Mouse (Mus musculus) ES-E14 (cell line): ENCODE data around the gene Apoh. TPM values are rescaled to one million over a fixed set of nuclear protein-coding genes. Genes with fewer than 3 reads are reported as not detected.

ENCODE experiments used
- DNase-seq: peaks from one replicate; pipeline ENCODE4 v3.0.0-alpha.2; 2013; ENCODE audit warnings: low read depth, low spot score
- H3K27ac ChIP-seq: 2 replicates; pipeline ENCODE4 v1.5.1; 2012; ENCODE audit warnings: low read depth, mild to moderate bottlenecking, low read length, moderate library complexity, mixed read lengths; ENCODE audit not compliant: poor library complexity, insufficient read depth, severe bottlenecking
- H3K36me3 ChIP-seq: 2 replicates; pipeline ENCODE4 v1.6.1; 2012; ENCODE audit warnings: mild to moderate bottlenecking, low read length, moderate library complexity, mixed read lengths; ENCODE audit not compliant: control insufficient read depth, poor library complexity, insufficient read depth, severe bottlenecking
- H3K4me1 ChIP-seq, 2 experiments: fragments of 150-350 bp in 1 of 2; sonication (generic) in 1 of 2; 2 replicates each; pipeline ENCODE4 v1.6.1; 2012; ENCODE audit warnings: low read length in 2 of 2, mild to moderate bottlenecking in 1 of 2, mixed read lengths in 1 of 2; ENCODE audit not compliant: control insufficient read depth in 2 of 2, insufficient read depth in 2 of 2, poor library complexity in 1 of 2
- H3K4me3 ChIP-seq, 2 experiments: fragments of 150-350 bp in 1 of 2; sonication (generic) in 1 of 2; 2 replicates each; pipeline ENCODE4 v1.5.1; 2012; ENCODE audit warnings: low read length in 2 of 2, low read depth in 1 of 2, mild to moderate bottlenecking in 1 of 2, mixed read lengths in 1 of 2; ENCODE audit not compliant: insufficient read depth in 1 of 2, poor library complexity in 1 of 2, severe bottlenecking in 1 of 2
- H3K9ac ChIP-seq: 2 replicates; pipeline ENCODE4 v1.6.1; 2012; ENCODE audit warnings: low read depth, mild to moderate bottlenecking, low read length, mixed read lengths; ENCODE audit not compliant: poor library complexity, insufficient read depth, severe bottlenecking
- H3K9me3 ChIP-seq: fragments of 150-350 bp; sonication (generic); 2 replicates; pipeline ENCODE4 v1.6.1; 2012; ENCODE audit warnings: low read depth, mild to moderate bottlenecking, low read length; ENCODE audit not compliant: control insufficient read depth, insufficient read depth
- CHD2 ChIP-seq: IDR thresholded peaks from 2 replicates; pipeline ENCODE4 v1.6.1; 2014; ENCODE audit warnings: mild to moderate bottlenecking, low read depth, low read length, inconsistent platforms
- HCFC1 ChIP-seq: IDR thresholded peaks from 2 replicates; pipeline ENCODE4 v1.6.1; 2012; ENCODE audit warnings: low read length, inconsistent platforms, borderline replicate concordance; ENCODE audit not compliant: insufficient read depth
- MAFK ChIP-seq: IDR thresholded peaks from 2 replicates; pipeline ENCODE4 v1.6.1; 2014; ENCODE audit warnings: mild to moderate bottlenecking, low read depth, low read length, inconsistent platforms; ENCODE audit not compliant: insufficient read depth
- ZC3H11A ChIP-seq: IDR thresholded peaks from 2 replicates; pipeline ENCODE4 v1.6.1; 2012; ENCODE audit warnings: low read depth, mild to moderate bottlenecking, inconsistent platforms, low read length, borderline replicate concordance
- ZNF384 ChIP-seq: IDR thresholded peaks from 2 replicates; pipeline ENCODE4 v1.6.1; 2012; ENCODE audit warnings: low read depth, low read length, inconsistent platforms
- in situ Hi-C, 2 experiments: fragments of 600-800 bp; cut with MboI; formaldehyde crosslinking; loops; one replicate each; pipeline ENCODE4 v1.15.1; 2025; ENCODE audit warnings: low sequenced_read_pairs in 2 of 2, inconsistent platforms in 1 of 2; ENCODE audit not compliant: unreplicated experiment in 2 of 2
- total RNA-seq: library from RNA; depleted of rRNA; stranded (reverse); fragments of 300-350 nt; gene quantifications from 2 replicates; pipeline ENCODE4 v1.2.3, GENCODE M21; 2012

The Apoh gene
- total RNA-seq, 1 experiment: not detected

DNA sequence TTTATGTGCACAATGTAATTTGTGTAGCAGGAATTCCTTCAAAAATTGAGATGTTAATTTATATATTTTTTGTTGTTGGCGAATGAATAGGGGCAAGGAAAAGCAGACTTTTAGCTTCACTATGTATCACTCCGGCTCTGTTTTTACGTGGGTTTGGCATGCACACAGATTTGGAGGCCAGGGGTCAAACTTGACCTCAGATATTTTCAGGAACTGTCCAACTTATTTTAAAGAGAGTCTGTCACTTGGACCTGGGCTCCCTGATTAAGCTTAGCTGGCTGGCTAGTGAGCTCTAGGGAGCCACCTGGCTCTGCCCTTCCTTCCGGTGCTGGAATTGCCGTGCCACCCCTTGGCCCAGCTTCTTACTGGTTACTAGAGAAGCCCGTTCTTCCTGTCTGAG is 84.0 kb downstream of the Apoh start:
- Histone ChIP-seq H3K4me1 (peaks cover 0 to 5% of the 10 kb centered on the region in 2 experiments; a peak in 2 of 4 replicates), H3K27ac (no peak overlapping the region), H3K36me3 (no peaks in the 10 kb centered on the region), H3K9me3 (no peaks in the 10 kb centered on the region), H3K4me3 (no peak overlapping the region), H3K9ac (no peak overlapping the region)
- in situ Hi-C loops: no loop called here
- TF ChIP-seq ZC3H11A (no peak), MAFK (no peak), HCFC1 (no peak), ZNF384 (no peak), CHD2 (no peak)
- DNase-seq: no peak

DNA sequence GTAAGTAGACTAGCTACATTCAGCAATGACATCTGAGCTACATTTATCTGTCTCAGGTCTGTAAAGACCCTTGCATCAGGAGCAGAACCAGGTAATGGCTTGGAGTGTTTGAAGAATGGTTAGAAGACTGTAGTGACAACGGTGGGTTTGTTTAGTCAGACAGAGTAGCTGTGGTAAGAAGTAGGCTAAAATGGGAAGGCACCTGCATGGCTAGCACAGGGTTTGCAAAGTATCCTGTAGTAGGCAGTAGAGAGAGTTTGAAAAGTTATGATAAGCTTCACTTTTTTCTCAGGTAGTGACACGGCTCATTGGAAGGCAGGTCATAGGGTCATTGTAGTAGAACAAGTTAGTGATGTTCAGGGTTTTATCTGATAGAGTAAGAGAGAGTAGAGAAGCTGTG is 85.9 kb downstream of the Apoh start:
- TF ChIP-seq HCFC1: no peak
- no peak for TF ChIP-seq ZC3H11A
- TF ChIP-seq CHD2: no peak
- TF ChIP-seq MAFK: no peak
- no peak for TF ChIP-seq ZNF384
- no peak overlapping the region for H3K27ac ChIP-seq
- H3K36me3 ChIP-seq: no peaks in the 10 kb centered on the region
- in situ Hi-C loops: no loop called here
- H3K4me1 ChIP-seq: no peaks in the 10 kb centered on the region
- no peaks in the 10 kb centered on the region for H3K9me3 ChIP-seq
- no peak overlapping the region for H3K4me3 ChIP-seq
- no peak overlapping the region for H3K9ac ChIP-seq
- no peak for DNase-seq

DNA sequence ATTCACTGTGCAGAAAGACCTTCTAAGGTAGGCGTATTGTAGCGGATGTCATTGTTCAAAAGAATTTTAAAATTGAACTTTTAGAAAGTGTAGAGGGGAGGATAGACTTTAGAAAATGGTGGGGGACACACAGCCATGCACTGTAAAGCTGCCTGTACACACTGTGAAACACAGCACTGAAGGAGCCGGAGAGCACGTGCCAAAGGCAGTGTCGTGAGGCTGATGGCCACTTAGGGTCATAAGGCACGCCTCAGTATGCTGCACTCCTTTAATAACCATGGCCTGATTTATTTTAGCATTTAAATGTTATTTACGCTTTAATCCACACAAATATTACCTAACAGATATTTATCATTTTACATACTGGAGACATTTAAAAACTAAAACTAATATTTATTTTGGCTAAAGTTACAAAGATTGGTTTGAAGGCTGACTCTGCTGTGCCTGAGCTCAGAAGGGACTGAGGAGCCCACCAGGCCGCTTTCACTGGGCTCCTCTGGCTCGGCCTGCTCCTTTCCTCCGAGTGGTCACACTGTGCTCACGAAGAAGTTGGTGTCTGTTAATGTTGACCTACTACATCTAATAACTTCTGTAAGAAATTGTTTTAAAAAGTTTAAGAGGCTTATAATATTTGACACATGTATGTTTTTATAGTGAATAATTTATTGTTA is 100.9 kb downstream of the Apoh start:
- Histone ChIP-seq H3K4me1 (no peaks in the 10 kb centered on the region), H3K36me3 (no peaks in the 10 kb centered on the region), H3K9me3 (no peaks in the 10 kb centered on the region), H3K27ac (no peak overlapping the region), H3K9ac (no peak overlapping the region), H3K4me3 (no peak overlapping the region)
- TF ChIP-seq CHD2 (no peak), MAFK (no peak), ZNF384 (no peak), ZC3H11A (no peak), HCFC1 (no peak)
- in situ Hi-C loops: no loop called here
- DNase-seq: no peak

DNA sequence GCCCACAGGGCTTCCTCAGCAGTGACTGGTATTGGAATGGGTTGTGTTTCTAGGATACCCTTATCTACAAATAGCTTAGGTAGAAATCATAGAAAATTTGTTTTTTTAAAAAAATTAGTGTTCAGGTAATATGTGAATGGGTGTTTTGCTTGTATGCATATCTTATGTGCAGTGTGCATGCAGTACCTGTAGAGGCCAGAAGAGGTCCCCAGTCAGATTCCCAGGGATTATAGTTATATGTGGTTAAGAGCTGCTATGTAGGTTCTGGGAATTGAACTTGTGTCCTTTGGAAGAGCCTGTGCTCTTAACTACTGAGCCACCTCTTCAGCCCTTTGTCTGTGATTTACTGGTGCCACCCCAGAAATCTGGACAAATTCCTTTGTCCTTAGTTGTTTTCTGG is 104.0 kb downstream of the Apoh start:
- H3K9me3 ChIP-seq: no peaks in the 10 kb centered on the region
- H3K27ac ChIP-seq: no peak overlapping the region
- H3K9ac ChIP-seq: no peak overlapping the region
- no peaks in the 10 kb centered on the region for H3K36me3 ChIP-seq
- no peak for TF ChIP-seq MAFK
- no peak for TF ChIP-seq ZNF384
- TF ChIP-seq ZC3H11A: peak; percentile 57; the same call in 1 of the 2 replicates
- DNase-seq: peak; percentile 44
- in situ Hi-C loops: no loop called here
- no peak overlapping the region for H3K4me3 ChIP-seq
- no peaks in the 10 kb centered on the region for H3K4me1 ChIP-seq
